28 mouse cellular contexts compared by ENCODE assay signal in the genomic region with DNA sequence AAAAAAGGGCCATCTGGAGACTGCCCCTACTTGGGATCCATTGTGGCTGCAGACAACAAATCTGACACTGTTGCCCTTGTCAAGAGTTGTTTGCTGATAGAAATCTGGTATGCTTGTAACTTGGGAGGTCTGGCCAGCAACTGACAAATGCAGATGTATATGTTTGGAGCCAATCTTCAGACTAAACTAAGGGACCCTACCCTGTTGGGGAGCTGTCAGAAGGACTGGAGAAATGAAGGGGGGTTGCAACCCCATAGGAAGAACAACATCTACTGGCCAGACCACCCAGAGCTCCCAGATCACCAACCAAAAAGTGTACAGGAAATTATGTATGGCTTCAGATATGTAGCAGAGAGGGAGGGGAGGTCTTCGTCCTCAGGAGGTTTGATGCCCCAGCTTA.
"Had no signal": no experiment of that assay in that cellular context is flagged by ENCODE, and none has a peak within 500 bp of the region (broad histone marks: within the 10 kb centered on the region; RNA-seq: fewer than 3 reads in every experiment).

No protein-coding gene starts in this region.

- ATAC-seq: forebrain, embryonic 13.5 days; forebrain, embryonic 14.5 days; forebrain, embryonic 15.5 days; forebrain, embryonic 16.5 days; forebrain, postnatal 0 days had no signal

- H3K27me3 ChIP-seq: embryonic facial prominence, embryonic 12.5 days; embryonic facial prominence, embryonic 13.5 days; embryonic facial prominence, embryonic 15.5 days; forebrain, embryonic 12.5 days; forebrain, embryonic 13.5 days; forebrain, embryonic 15.5 days had no signal

- H3K9ac ChIP-seq: embryonic facial prominence, embryonic 12.5 days; embryonic facial prominence, embryonic 13.5 days; embryonic facial prominence, embryonic 15.5 days; forebrain, embryonic 12.5 days; forebrain, embryonic 13.5 days; forebrain, embryonic 15.5 days; forebrain, postnatal 0 days had no signal

- H3K36me3 ChIP-seq: embryonic facial prominence, embryonic 10.5 days; embryonic facial prominence, embryonic 12.5 days; embryonic facial prominence, embryonic 13.5 days; embryonic facial prominence, embryonic 15.5 days; forebrain, embryonic 10.5 days; forebrain, embryonic 12.5 days; forebrain, embryonic 15.5 days had no signal

- DNase-seq: cerebellum, adult 18-20 months; cerebellum, adult 2 months; cerebellum, adult 8-10 months; cerebellum, adult 9-10 months; cerebellum, adult 9-11 months; cerebellum, postnatal 10 days; cerebellum, postnatal 14 days; cerebellum, postnatal 25 days; cerebellum, postnatal 36 days; embryo, embryonic 11 days; forebrain, postnatal 0 days; gastrocnemius, adult 2 months; gastrocnemius, postnatal 10 days; gastrocnemius, postnatal 14 days; gastrocnemius, postnatal 25 days; gastrocnemius, postnatal 36 days; heart, adult 18-20 months had no signal

- H3K4me3 ChIP-seq: embryonic facial prominence, embryonic 10.5 days; embryonic facial prominence, embryonic 12.5 days; embryonic facial prominence, embryonic 13.5 days; embryonic facial prominence, embryonic 15.5 days; erythroblast, embryonic 14.5 days; forebrain, embryonic 10.5 days; forebrain, embryonic 12.5 days; forebrain, embryonic 13.5 days; forebrain, embryonic 15.5 days; gastrocnemius, adult 2 months had no signal

- H3K4me1 ChIP-seq: embryonic facial prominence, embryonic 10.5 days; embryonic facial prominence, embryonic 12.5 days; embryonic facial prominence, embryonic 13.5 days; embryonic facial prominence, embryonic 15.5 days; forebrain, embryonic 10.5 days; forebrain, embryonic 12.5 days; forebrain, embryonic 13.5 days; forebrain, embryonic 15.5 days had no signal

- H3K4me2 ChIP-seq: embryonic facial prominence, embryonic 12.5 days; embryonic facial prominence, embryonic 13.5 days; embryonic facial prominence, embryonic 15.5 days; forebrain, embryonic 12.5 days; forebrain, embryonic 13.5 days; forebrain, embryonic 15.5 days had no signal

- H3K27ac ChIP-seq: embryonic facial prominence, embryonic 10.5 days; embryonic facial prominence, embryonic 12.5 days; embryonic facial prominence, embryonic 13.5 days; embryonic facial prominence, embryonic 15.5 days; forebrain, embryonic 10.5 days; forebrain, embryonic 12.5 days; forebrain, embryonic 13.5 days; forebrain, embryonic 15.5 days; gastrocnemius, adult 2 months had no signal

- H3K9me3 ChIP-seq: embryonic facial prominence, embryonic 10.5 days; embryonic facial prominence, embryonic 12.5 days; embryonic facial prominence, embryonic 13.5 days; embryonic facial prominence, embryonic 15.5 days; forebrain, embryonic 10.5 days; forebrain, embryonic 12.5 days; forebrain, embryonic 13.5 days; forebrain, embryonic 15.5 days had no signal
